Mouse (Mus musculus): ENCODE data around the gene Prss12. TPM values are rescaled to one million over a fixed set of nuclear protein-coding genes. Genes with fewer than 3 reads are reported as not detected.

Gene Prss12
- polyA plus RNA-seq, 1 experiment from 2014 or later = 1.2 TPM

DNA sequence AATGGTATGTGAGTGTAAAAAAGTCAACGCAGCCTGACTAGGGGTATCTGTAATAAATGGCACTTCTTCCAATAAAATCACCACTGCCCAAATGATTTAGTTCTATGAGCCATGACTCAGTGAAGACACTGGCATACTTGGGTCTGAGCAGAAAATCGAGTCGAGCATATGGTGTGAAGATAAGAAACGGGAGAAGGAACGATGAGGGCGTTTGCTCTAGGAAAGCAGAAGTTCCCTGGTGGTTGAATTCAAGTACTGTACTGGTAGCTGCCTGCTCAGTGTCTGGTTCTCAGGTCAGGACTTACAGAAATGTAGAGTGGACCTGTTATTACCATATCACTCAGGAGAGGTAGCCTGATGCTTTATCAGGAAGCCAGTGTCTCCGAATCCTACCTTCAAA, 6.2 kb upstream of the Prss12 start:
- Histone ChIP-seq H3K4me1 (no peaks in the 10 kb centered on the region), H3K27me3 (ENCODE audit: low read depth, poor library complexity, severe bottlenecking) (peaks cover 16% of the 10 kb centered on the region), H3K9me3 (replicated peaks) (no peaks in the 10 kb centered on the region), H3K36me3 (no peaks in the 10 kb centered on the region), H3K4me3 (no peak overlapping the region), H3K27ac (no peak overlapping the region)
- 86% methylated on average over 7 of the region's 7 CpGs for WGBS
- no peak for DNase-seq (ENCODE audit: low spot score)

GRCm38 (mm10) chr3:123444466-123444865, 2.2 kb upstream of the Prss12 start:
- Histone ChIP-seq H3K4me3 (no peak overlapping the region), H3K4me1 (peaks cover 18% of the 10 kb centered on the region), H3K9me3 (replicated peaks) (no peaks in the 10 kb centered on the region), H3K36me3 (no peaks in the 10 kb centered on the region), H3K27ac (no peak overlapping the region), H3K27me3 (ENCODE audit: low read depth, poor library complexity, severe bottlenecking) (peaks cover 55% of the 10 kb centered on the region)
- 87% methylated on average over 1 of the region's 1 CpGs for WGBS
- DNase-seq (ENCODE audit: low spot score) = no peak

DNA sequence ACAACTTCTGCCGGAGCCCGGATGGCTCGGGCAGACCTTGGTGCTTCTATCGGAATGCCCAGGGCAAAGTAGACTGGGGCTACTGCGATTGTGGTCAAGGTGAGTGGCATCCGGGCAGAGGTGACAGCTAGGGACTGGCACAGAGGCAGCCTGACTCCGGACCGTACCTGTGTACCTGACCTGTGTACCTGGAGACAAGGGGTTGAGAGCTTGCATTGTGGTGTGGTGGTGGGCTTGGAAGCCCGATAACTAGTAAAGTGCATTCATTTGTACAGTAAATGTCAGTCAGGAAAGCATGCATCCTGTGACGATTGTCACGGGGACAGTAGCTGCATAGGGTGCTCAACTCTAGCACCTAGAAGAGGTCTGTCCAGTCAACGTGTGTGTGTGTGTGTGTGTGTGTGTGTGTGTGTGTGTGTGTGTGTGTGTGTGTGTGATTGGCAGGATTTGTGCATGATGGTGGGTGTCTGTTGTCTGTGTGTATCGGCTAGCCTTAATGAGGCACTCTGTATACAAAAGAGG, 886 bp downstream of the Prss12 start:
- WGBS = 16% methylated on average over 13 of the region's 13 CpGs
- H3K4me1 ChIP-seq = peaks cover 18% of the 10 kb centered on the region
- H3K4me3 ChIP-seq = peak overlapping the region; percentile 78
- no peaks in the 10 kb centered on the region for H3K9me3 ChIP-seq (replicated peaks)
- H3K36me3 ChIP-seq = no peaks in the 10 kb centered on the region
- H3K27ac ChIP-seq = peak overlapping the region; percentile 76
- H3K27me3 ChIP-seq (ENCODE audit: low read depth, poor library complexity, severe bottlenecking) = peaks cover 59% of the 10 kb centered on the region
- no peak for DNase-seq (ENCODE audit: low spot score)

DNA sequence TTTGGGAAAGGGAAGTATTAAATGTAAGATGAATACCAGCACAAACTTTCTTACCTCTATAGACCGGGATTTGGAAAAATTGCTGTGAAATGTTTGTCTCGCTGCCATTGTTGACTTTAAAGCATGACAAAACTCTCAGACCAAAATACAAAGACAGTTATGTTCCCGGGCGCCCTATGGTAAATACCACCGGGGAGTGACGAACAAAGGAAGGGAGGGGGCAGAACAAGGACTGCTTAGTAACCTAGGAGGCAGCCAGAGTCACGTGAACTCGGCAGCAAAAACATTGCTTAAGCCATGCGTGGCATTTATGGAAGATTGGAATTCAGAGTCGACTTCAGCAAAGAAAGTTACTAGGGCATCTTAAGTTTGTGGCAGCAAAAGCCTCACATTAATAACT, 1.4 kb downstream of the Prss12 start:
- Histone ChIP-seq H3K27me3 (ENCODE audit: low read depth, poor library complexity, severe bottlenecking) (peaks cover 59% of the 10 kb centered on the region), H3K27ac (no peak overlapping the region), H3K36me3 (no peaks in the 10 kb centered on the region), H3K4me3 (peak overlapping the region; percentile 78; the same call in 1 of the 2 replicates), H3K4me1 (peaks cover 18% of the 10 kb centered on the region), H3K9me3 (replicated peaks) (no peaks in the 10 kb centered on the region)
- WGBS = 22% methylated on average over 10 of the region's 10 CpGs
- DNase-seq (ENCODE audit: low spot score) = no peak

- H3K4me3 ChIP-seq = no peak overlapping the region
- no peaks in the 10 kb centered on the region for H3K36me3 ChIP-seq
- peaks cover 47% of the 10 kb centered on the region for H3K27me3 ChIP-seq (ENCODE audit: low read depth, poor library complexity, severe bottlenecking)
- H3K27ac ChIP-seq = no peak overlapping the region
- no peak for DNase-seq (ENCODE audit: low spot score)
- WGBS = 96% methylated on average over 6 of the region's 6 CpGs
- H3K9me3 ChIP-seq (replicated peaks) = no peaks in the 10 kb centered on the region
- peaks cover 18% of the 10 kb centered on the region for H3K4me1 ChIP-seq
Observed at GRCm38 (mm10) chr3:123450107-123450506, 3.4 kb downstream of the Prss12 start.

DNA sequence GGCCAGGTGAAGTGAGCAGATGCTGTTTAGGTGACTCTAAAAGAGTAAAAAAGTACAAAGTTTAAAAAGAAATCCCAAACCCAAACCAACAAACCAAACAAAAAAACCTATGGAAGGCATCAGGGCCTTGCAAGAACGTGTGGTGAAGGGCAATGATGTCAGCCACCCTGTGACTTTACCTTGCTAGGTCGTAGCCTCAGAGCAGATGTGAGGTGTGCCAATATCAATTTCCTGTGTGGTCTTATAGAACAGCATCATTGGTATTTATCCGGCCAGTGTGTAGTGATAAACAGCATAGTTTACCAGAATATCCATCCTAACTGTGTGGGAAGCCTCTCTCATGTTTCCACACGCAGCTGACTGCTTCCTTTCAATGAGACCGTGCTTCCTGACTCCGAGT, 6.2 kb downstream of the Prss12 start:
- Histone ChIP-seq H3K9me3 (replicated peaks) (no peaks in the 10 kb centered on the region), H3K27ac (no peak overlapping the region), H3K4me3 (no peak overlapping the region), H3K4me1 (no peaks in the 10 kb centered on the region), H3K27me3 (ENCODE audit: low read depth, poor library complexity, severe bottlenecking) (peaks cover 19% of the 10 kb centered on the region), H3K36me3 (no peaks in the 10 kb centered on the region)
- WGBS = 78% methylated on average over 6 of the region's 6 CpGs
- DNase-seq (ENCODE audit: low spot score) = no peak

DNA sequence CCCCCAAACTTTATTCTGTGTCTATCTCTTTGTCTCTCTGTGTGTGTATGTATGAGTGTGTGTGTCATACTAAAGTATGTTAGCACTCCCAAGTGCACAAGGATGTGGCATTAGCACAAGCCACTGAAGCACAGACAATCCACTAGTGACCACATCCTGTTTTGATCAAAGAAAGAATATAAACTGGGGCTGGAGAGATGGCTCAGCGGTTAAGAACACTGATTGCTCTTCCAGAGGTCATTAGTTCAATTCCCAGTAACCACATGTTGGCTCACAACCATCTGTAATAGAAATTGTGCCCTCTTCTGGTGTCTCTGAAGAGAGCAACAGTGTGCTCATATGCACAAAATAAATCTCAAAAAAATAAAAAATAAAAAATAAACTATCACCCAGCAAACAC, 12.8 kb downstream of the Prss12 start:
- no peak for DNase-seq (ENCODE audit: low spot score)
- Histone ChIP-seq H3K27me3 (ENCODE audit: low read depth, poor library complexity, severe bottlenecking) (no peaks in the 10 kb centered on the region), H3K9me3 (replicated peaks) (no peaks in the 10 kb centered on the region), H3K4me3 (no peak overlapping the region), H3K4me1 (no peaks in the 10 kb centered on the region), H3K36me3 (no peaks in the 10 kb centered on the region), H3K27ac (no peak overlapping the region)
- WGBS = 43% methylated on average over 1 of the region's 1 CpGs

GRCm38 (mm10) chr3:123460436-123460835, 13.7 kb downstream of the Prss12 start:
- no peak for DNase-seq (ENCODE audit: low spot score)
- H3K4me3 ChIP-seq = no peak overlapping the region
- H3K9me3 ChIP-seq (replicated peaks) = no peaks in the 10 kb centered on the region
- no peaks in the 10 kb centered on the region for H3K36me3 ChIP-seq
- no peaks in the 10 kb centered on the region for H3K4me1 ChIP-seq
- 91% methylated on average over 1 of the region's 1 CpGs for WGBS
- no peaks in the 10 kb centered on the region for H3K27me3 ChIP-seq (ENCODE audit: low read depth, poor library complexity, severe bottlenecking)
- H3K27ac ChIP-seq = no peak overlapping the region

GRCm38 (mm10) chr3:123462264-123462663, 15.6 kb downstream of the Prss12 start:
- Histone ChIP-seq H3K4me1 (no peaks in the 10 kb centered on the region), H3K9me3 (replicated peaks) (no peaks in the 10 kb centered on the region), H3K27ac (no peak overlapping the region), H3K27me3 (ENCODE audit: low read depth, poor library complexity, severe bottlenecking) (no peaks in the 10 kb centered on the region), H3K36me3 (no peaks in the 10 kb centered on the region), H3K4me3 (no peak overlapping the region)
- no peak for DNase-seq (ENCODE audit: low spot score)
- 87% methylated on average over 6 of the region's 6 CpGs for WGBS

DNA sequence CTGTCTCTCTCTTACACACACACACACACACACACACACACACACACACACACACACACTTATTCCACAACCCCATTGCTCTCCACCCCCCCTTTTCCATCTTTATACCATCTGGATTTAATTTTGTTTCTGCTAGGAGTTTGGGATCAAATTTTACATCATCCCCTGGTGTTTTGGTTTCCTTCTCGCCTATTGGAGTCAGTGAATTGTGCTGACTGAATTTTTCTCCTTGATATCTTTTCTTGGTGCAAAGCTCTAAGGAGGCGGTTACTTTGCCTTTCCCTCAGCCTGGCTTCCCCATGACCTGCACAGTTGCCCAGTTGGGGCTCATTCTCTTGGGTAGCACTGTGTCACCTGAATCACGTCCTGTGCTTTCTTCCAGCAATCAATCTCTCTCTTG, 30.1 kb downstream of the Prss12 start:
- Histone ChIP-seq H3K4me1 (peaks cover 5% of the 10 kb centered on the region; the same call in 1 of the 2 replicates), H3K9me3 (replicated peaks) (no peaks in the 10 kb centered on the region), H3K36me3 (no peaks in the 10 kb centered on the region), H3K27me3 (ENCODE audit: low read depth, poor library complexity, severe bottlenecking) (no peaks in the 10 kb centered on the region), H3K27ac (no peak overlapping the region), H3K4me3 (no peak overlapping the region)
- no peak for DNase-seq (ENCODE audit: low spot score)
- WGBS = 46% methylated on average over 3 of the region's 3 CpGs

GRCm38 (mm10) chr3:123481266-123481665, 34.6 kb downstream of the Prss12 start:
- Histone ChIP-seq H3K36me3 (no peaks in the 10 kb centered on the region), H3K4me3 (no peak overlapping the region), H3K27ac (no peak overlapping the region), H3K27me3 (ENCODE audit: low read depth, poor library complexity, severe bottlenecking) (no peaks in the 10 kb centered on the region), H3K4me1 (peaks cover 5% of the 10 kb centered on the region; the same call in 1 of the 2 replicates), H3K9me3 (replicated peaks) (no peaks in the 10 kb centered on the region)
- 89% methylated on average over 6 of the region's 6 CpGs for WGBS
- no peak for DNase-seq (ENCODE audit: low spot score)

DNA sequence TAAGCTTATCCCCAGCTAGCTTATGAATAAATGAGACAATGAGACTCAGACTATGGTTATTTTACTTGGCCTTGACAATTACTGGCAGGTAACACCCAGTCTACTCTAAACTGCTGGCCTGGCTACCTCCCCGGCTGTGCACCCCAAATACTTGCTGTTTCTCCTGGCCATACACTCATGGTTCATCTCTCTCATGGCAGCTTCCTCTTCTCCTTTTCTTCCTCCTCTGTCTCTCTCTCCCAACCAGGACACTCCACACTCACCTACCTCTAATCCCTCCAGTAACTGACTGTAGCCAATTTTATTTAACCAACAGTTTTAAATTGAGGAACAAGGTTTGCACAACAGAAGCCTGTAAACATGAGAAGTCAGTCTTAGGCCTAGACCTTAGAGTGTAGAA, 45.1 kb downstream of the Prss12 start:
- H3K36me3 ChIP-seq = no peaks in the 10 kb centered on the region
- H3K4me1 ChIP-seq = no peaks in the 10 kb centered on the region
- H3K27me3 ChIP-seq (ENCODE audit: low read depth, poor library complexity, severe bottlenecking) = no peaks in the 10 kb centered on the region
- no peaks in the 10 kb centered on the region for H3K9me3 ChIP-seq (replicated peaks)
- WGBS = 74% methylated on average over 1 of the region's 1 CpGs
- H3K4me3 ChIP-seq = no peak overlapping the region
- no peak for DNase-seq (ENCODE audit: low spot score)
- no peak overlapping the region for H3K27ac ChIP-seq

- 92% methylated on average over 3 of the region's 3 CpGs for WGBS
- H3K27me3 ChIP-seq (ENCODE audit: low read depth, poor library complexity, severe bottlenecking) = no peaks in the 10 kb centered on the region
- H3K9me3 ChIP-seq (replicated peaks) = no peaks in the 10 kb centered on the region
- DNase-seq (ENCODE audit: low spot score) = no peak
- H3K4me1 ChIP-seq = no peaks in the 10 kb centered on the region
- H3K27ac ChIP-seq = no peak overlapping the region
- H3K4me3 ChIP-seq = no peak overlapping the region
- no peaks in the 10 kb centered on the region for H3K36me3 ChIP-seq
Observed at GRCm38 (mm10) chr3:123493163-123493562, 46.5 kb downstream of the Prss12 start.

GRCm38 (mm10) chr3:123495088-123495487, 48.4 kb downstream of the Prss12 start:
- H3K27ac ChIP-seq = no peak overlapping the region
- H3K4me1 ChIP-seq = no peaks in the 10 kb centered on the region
- no peaks in the 10 kb centered on the region for H3K36me3 ChIP-seq
- DNase-seq (ENCODE audit: low spot score) = no peak
- H3K9me3 ChIP-seq (replicated peaks) = no peaks in the 10 kb centered on the region
- WGBS = 81% methylated on average over 6 of the region's 6 CpGs
- H3K4me3 ChIP-seq = no peak overlapping the region
- no peaks in the 10 kb centered on the region for H3K27me3 ChIP-seq (ENCODE audit: low read depth, poor library complexity, severe bottlenecking)

Measured in limb, embryonic 10.5 days (tissue).